Mouse (Mus musculus) cortical plate, adult 2 months (tissue): ENCODE measurements around the gene Pigv. TPM values are rescaled to one million over a fixed set of nuclear protein-coding genes. Genes with fewer than 3 reads are reported as not detected.

ENCODE experiments used
- H3K27ac ChIP-seq: fragments of 200-500 bp; 2 replicates; pipeline ENCODE4 v1.5.1; 2012; ENCODE audit warnings: low read length, control low read depth, inconsistent platforms; ENCODE audit not compliant: insufficient read depth
- H3K4me1 ChIP-seq: fragments of 200-500 bp; 2 replicates; pipeline ENCODE4 v1.6.1; 2011; ENCODE audit warnings: low read length; ENCODE audit not compliant: control insufficient read depth, insufficient read depth
- H3K4me3 ChIP-seq: fragments of 200-500 bp; 2 replicates; pipeline ENCODE4 v1.5.1; 2011; ENCODE audit warnings: mild to moderate bottlenecking, low read length, control low read depth; ENCODE audit not compliant: insufficient read depth
- CTCF ChIP-seq: fragments of 200-500 bp; IDR thresholded peaks from 2 replicates; pipeline ENCODE4 v1.5.1; 2011; ENCODE audit warnings: mild to moderate bottlenecking, control low read depth, low read length; ENCODE audit not compliant: insufficient read depth; ENCODE audit errors: extremely low read depth
- POLR2A ChIP-seq: fragments of 200-500 bp; IDR thresholded peaks from 2 replicates; pipeline ENCODE4 v1.6.1; 2011; ENCODE audit warnings: mild to moderate bottlenecking, low read length, control low read depth; ENCODE audit not compliant: insufficient read depth; ENCODE audit errors: extremely low read depth
- polyA plus RNA-seq: library from polyadenylated mRNA; depleted of rRNA; stranded (reverse); fragments of >200 nt; gene quantifications from 2 replicates; pipeline ENCODE4 v1.2.3, GENCODE M21; 2012

The Pigv gene
- polyA plus RNA-seq, 1 experiment, result 6.6 TPM

- peaks cover 7% of the 10 kb centered on the region for H3K4me1 ChIP-seq
- no peak overlapping the region for H3K27ac ChIP-seq
- H3K4me3 ChIP-seq, result no peak overlapping the region
- TF ChIP-seq POLR2A (no peak), CTCF (no peak)
These were observed 42.0 kb downstream of the Pigv start for GRCm38 (mm10) chr4:133630326-133630920.

GRCm38 (mm10) chr4:133629191-133629590 is 43.3 kb downstream of the Pigv start:
- Histone ChIP-seq H3K4me3 (no peak overlapping the region), H3K4me1 (peaks cover 7% of the 10 kb centered on the region), H3K27ac (no peak overlapping the region)
- no peak for TF ChIP-seq CTCF
- TF ChIP-seq POLR2A, result no peak

- Histone ChIP-seq H3K4me1 (peaks cover 7% of the 10 kb centered on the region), H3K27ac (no peak overlapping the region), H3K4me3 (no peak overlapping the region)
- TF ChIP-seq POLR2A, result no peak
- no peak for TF ChIP-seq CTCF
These were observed 43.9 kb downstream of the Pigv start for GRCm38 (mm10) chr4:133628517-133628916.

DNA sequence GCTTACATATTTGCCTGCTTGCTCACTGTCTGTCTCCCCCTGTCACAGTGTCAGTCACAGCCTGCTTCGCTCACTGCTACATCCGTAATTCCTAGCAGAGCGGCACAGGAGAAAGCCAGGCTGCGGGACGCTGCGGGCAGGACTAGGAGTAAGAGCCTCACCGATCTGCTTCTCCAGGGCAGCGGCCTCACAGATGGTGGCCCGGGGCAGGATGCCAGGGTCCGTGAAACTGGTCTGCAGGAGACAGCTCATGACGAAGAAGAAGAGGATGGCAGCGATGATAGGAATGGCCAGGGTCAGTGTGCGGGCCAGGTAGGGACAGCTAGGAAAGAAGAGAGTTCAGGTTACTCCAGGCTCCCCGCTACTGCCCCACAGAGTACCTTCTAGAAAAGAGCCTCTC is 45.4 kb downstream of the Pigv start:
- H3K27ac ChIP-seq, result no peak overlapping the region
- TF ChIP-seq POLR2A (no peak), CTCF (no peak)
- no peak overlapping the region for H3K4me3 ChIP-seq
- H3K4me1 ChIP-seq, result peaks cover 5% of the 10 kb centered on the region

DNA sequence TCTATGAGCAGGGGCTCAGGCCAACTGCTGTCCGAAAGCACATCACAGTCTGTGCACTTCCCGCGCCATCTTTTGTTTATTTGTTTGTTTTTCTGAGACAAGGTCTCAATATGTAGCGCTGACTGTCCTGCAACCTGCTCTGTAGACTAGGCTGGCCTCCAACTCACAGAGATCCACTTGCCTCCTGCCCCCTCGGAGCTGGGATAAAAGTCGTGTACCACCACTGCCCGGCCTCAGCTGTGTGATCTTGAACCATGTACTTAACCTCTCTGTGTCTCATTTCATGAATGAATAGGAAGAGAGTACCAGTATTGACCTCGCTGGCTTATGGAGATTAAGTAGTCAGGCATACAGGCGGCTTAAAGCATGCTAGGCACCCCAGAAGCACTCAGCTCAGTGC is 45.8 kb downstream of the Pigv start:
- TF ChIP-seq CTCF (no peak), POLR2A (no peak)
- Histone ChIP-seq H3K4me3 (no peak overlapping the region), H3K4me1 (peaks cover 5% of the 10 kb centered on the region), H3K27ac (no peak overlapping the region)

GRCm38 (mm10) chr4:133626221-133626620 is 46.2 kb downstream of the Pigv start:
- no peak overlapping the region for H3K4me3 ChIP-seq
- TF ChIP-seq POLR2A, result no peak
- TF ChIP-seq CTCF, result no peak
- H3K4me1 ChIP-seq, result peaks cover 3% of the 10 kb centered on the region
- peak overlapping the region; percentile 19; the same call in 1 of the 2 replicates for H3K27ac ChIP-seq

- Histone ChIP-seq H3K4me3 (no peak overlapping the region), H3K4me1 (no peaks in the 10 kb centered on the region), H3K27ac (peak overlapping the region; percentile 19; the same call in 1 of the 2 replicates)
- TF ChIP-seq POLR2A (no peak), CTCF (no peak)
These were observed 46.8 kb downstream of the Pigv start for GRCm38 (mm10) chr4:133625621-133626071.

DNA sequence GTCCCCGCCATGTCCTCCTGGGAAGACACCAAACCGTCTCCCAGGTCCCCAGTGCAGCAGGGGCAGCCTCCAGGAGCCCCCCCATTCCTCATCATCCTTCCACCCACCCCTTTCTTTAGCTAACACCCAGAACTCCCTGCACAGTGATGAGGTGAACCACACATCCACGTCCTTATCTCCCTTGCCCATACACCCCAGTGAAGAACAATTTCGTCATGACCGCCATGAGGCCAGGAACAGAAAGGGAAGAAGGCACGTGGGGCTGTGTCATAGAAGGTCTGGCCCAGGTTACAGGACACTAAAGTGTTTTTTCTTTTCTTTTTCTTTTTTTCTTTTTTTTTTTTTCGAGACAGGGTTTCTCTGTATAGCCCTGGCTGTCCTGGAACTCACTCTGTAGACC is 47.6 kb downstream of the Pigv start:
- Histone ChIP-seq H3K4me3 (no peak overlapping the region), H3K4me1 (no peaks in the 10 kb centered on the region), H3K27ac (no peak overlapping the region)
- TF ChIP-seq CTCF (no peak), POLR2A (no peak)

GRCm38 (mm10) chr4:133622161-133622695 is 50.2 kb downstream of the Pigv start:
- TF ChIP-seq CTCF, result no peak
- no peak for TF ChIP-seq POLR2A
- H3K4me3 ChIP-seq, result no peak overlapping the region
- H3K4me1 ChIP-seq, result no peaks in the 10 kb centered on the region
- no peak overlapping the region for H3K27ac ChIP-seq

DNA sequence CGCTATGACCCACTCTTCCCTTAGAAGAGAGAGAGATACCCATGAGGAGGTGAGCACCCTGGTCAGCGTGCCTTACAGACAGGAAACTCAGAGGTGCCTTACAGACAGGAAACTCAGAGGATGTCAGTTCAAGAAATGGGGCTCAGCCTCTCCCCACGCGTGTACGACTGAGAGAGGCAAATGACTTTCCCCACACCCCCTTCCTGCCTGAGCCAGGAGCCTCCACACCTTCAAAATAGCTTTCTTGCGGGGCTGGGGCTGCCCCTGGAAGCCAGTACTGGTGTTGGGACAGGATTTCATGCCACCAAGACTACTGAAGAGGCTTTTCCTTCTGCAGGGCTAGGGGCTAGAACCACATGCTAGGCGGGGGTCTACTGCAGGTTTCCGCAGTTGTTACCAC is 51.8 kb downstream of the Pigv start:
- TF ChIP-seq CTCF (no peak), POLR2A (no peak)
- Histone ChIP-seq H3K27ac (no peak overlapping the region), H3K4me1 (no peaks in the 10 kb centered on the region), H3K4me3 (no peak overlapping the region)
